Mouse (Mus musculus) lung, postnatal 10 days (tissue): ENCODE data around the gene Myo1h.

ENCODE experiments used
- DNase-seq: peaks from one replicate; pipeline ENCODE4 v3.0.0; 2021

The Myo1h gene

GRCm38 (mm10) chr5:114360968-114361367, 72.0 kb downstream of the Myo1h start:
- no peak for DNase-seq

- peak; percentile 83 for DNase-seq
Measured at GRCm38 (mm10) chr5:114365043-114365752, 76.2 kb downstream of the Myo1h start.

GRCm38 (mm10) chr5:114368121-114368520, 79.2 kb downstream of the Myo1h start:
- no peak for DNase-seq

- DNase-seq, result no peak
Measured at GRCm38 (mm10) chr5:114368803-114369496, 80.0 kb downstream of the Myo1h start.

- no peak for DNase-seq
Measured at GRCm38 (mm10) chr5:114369921-114370320, 81.0 kb downstream of the Myo1h start.

GRCm38 (mm10) chr5:114370371-114370776, 81.4 kb downstream of the Myo1h start:
- DNase-seq, result peak; percentile 96

GRCm38 (mm10) chr5:114371331-114371730, 82.4 kb downstream of the Myo1h start:
- DNase-seq, result peak; percentile 57

GRCm38 (mm10) chr5:114371731-114372473, 82.9 kb downstream of the Myo1h start:
- DNase-seq, result peak; percentile 51

GRCm38 (mm10) chr5:114372565-114372964, 83.6 kb downstream of the Myo1h start:
- DNase-seq, result peak; percentile 62

- DNase-seq, result peak; percentile 70
Measured at GRCm38 (mm10) chr5:114373174-114373573, 84.2 kb downstream of the Myo1h start.

- no peak for DNase-seq
Measured at GRCm38 (mm10) chr5:114373581-114373980, 84.6 kb downstream of the Myo1h start.

- DNase-seq, result peak; percentile 56
Measured at GRCm38 (mm10) chr5:114374409-114375213, 85.6 kb downstream of the Myo1h start.

- DNase-seq, result peak; percentile 40
Measured at GRCm38 (mm10) chr5:114378177-114378920, 89.4 kb downstream of the Myo1h start.

- no peak for DNase-seq
Measured at GRCm38 (mm10) chr5:114378936-114379335, 90.0 kb downstream of the Myo1h start.

- DNase-seq, result no peak
Measured at GRCm38 (mm10) chr5:114379763-114380162, 90.8 kb downstream of the Myo1h start.

- DNase-seq, result peak; percentile 90
Measured at GRCm38 (mm10) chr5:114380209-114381012, 91.4 kb downstream of the Myo1h start, which contains the start of the genes Kctd10 and Ube3b. Kctd10 (minus strand) TSS chr5:114380508. Ube3b (plus strand) TSS chr5:114380607.

- DNase-seq, result no peak
Measured at GRCm38 (mm10) chr5:114381013-114381351, 92.0 kb downstream of the Myo1h start.

GRCm38 (mm10) chr5:114383184-114383904, 94.4 kb downstream of the Myo1h start:
- peak; percentile 56 for DNase-seq

- DNase-seq, result no peak
Measured at GRCm38 (mm10) chr5:114384448-114384847, 95.5 kb downstream of the Myo1h start.

- DNase-seq, result no peak
Measured at GRCm38 (mm10) chr5:114393169-114393568, 104.2 kb downstream of the Myo1h start.
